Mouse (Mus musculus): Measurements from ENCODE around the gene Kcne2.

Kcne2 gene

GRCm38 (mm10) chr16:92309126-92309525, 16.9 kb downstream of the Kcne2 start:
- CTCF ChIA-PET = no interaction called here

GRCm38 (mm10) chr16:92313953-92314741, 22.0 kb downstream of the Kcne2 start:
- CTCF ChIA-PET = no interaction called here

GRCm38 (mm10) chr16:92316049-92316738, 24.0 kb downstream of the Kcne2 start:
- CTCF ChIA-PET = no interaction called here

GRCm38 (mm10) chr16:92319353-92320109, 27.3 kb downstream of the Kcne2 start:
- CTCF ChIA-PET = interaction anchor here (0.6 to 1.0 kb wide), 2 partner anchors 16 to 1004 kb away, joined by 3 to 4 read pairs; no protein-coding TSS in a partner anchor

- CTCF ChIA-PET = no interaction called here
These were observed 28.2 kb downstream of the Kcne2 start for GRCm38 (mm10) chr16:92320361-92320760.

GRCm38 (mm10) chr16:92321341-92321740, 29.2 kb downstream of the Kcne2 start, which contains the start of gene Fam243:
TSS of gene Fam243 (minus strand) at chr16:92321441.
- CTCF ChIA-PET = no interaction called here

- CTCF ChIA-PET = no interaction called here
These were observed 32.3 kb downstream of the Kcne2 start for GRCm38 (mm10) chr16:92324309-92325061.

- CTCF ChIA-PET = no interaction called here
These were observed 32.8 kb downstream of the Kcne2 start for GRCm38 (mm10) chr16:92325062-92325406.

GRCm38 (mm10) chr16:92327911-92328310, 35.7 kb downstream of the Kcne2 start:
- CTCF ChIA-PET = no interaction called here

GRCm38 (mm10) chr16:92330966-92331365, 38.8 kb downstream of the Kcne2 start:
- CTCF ChIA-PET = interaction anchor here (0.5 kb wide), 1 partner anchor 45 kb away, joined by 4 read pairs; no protein-coding TSS in a partner anchor

GRCm38 (mm10) chr16:92334600-92334999, 42.4 kb downstream of the Kcne2 start:
- CTCF ChIA-PET = no interaction called here

GRCm38 (mm10) chr16:92336280-92336679, 44.1 kb downstream of the Kcne2 start:
- CTCF ChIA-PET = interaction anchor here (1.2 kb wide), 1 partner anchor 17 kb away, joined by 4 read pairs; no protein-coding TSS in a partner anchor

- CTCF ChIA-PET = interaction anchor here (0.6 to 1.0 kb wide), 4 partner anchors 11 to 442 kb away, joined by 3 to 12 read pairs (median 3); no protein-coding TSS in a partner anchor
These were observed 48.7 kb downstream of the Kcne2 start for GRCm38 (mm10) chr16:92340612-92341511.

- CTCF ChIA-PET = no interaction called here
These were observed 53.0 kb downstream of the Kcne2 start for GRCm38 (mm10) chr16:92345177-92345576.

- CTCF ChIA-PET = no interaction called here
These were observed 54.2 kb downstream of the Kcne2 start for GRCm38 (mm10) chr16:92346297-92346916.
